Mouse (Mus musculus) cerebellum, postnatal 14 days (tissue): ENCODE results near the gene Ing3.

Source experiments
- DNase-seq, 2 experiments: peaks; one replicate each; pipeline ENCODE4 v3.0.0; 2021; ENCODE audit warnings: mixed read lengths in 2 of 2

Gene Ing3

DNA sequence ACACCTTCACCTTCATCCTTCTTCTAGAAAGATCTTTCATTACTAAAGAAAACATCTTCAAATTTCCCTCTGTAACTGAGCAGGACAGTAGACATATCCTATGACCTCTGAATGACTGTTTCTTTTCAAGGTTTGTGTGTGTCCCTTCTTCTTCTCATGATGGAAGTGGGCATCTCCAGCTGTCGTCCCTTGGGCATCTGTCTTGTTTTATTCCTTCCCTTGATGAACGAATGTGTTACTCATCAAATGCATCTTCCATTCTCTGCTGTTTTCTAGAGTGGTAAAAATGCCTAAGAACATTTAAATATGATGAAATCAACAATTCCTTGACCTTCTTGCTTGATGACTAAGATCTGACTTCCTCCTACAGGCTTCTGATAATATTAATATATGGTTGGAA is 43.7 kb downstream of the Ing3 start:
- no peak for DNase-seq

DNA sequence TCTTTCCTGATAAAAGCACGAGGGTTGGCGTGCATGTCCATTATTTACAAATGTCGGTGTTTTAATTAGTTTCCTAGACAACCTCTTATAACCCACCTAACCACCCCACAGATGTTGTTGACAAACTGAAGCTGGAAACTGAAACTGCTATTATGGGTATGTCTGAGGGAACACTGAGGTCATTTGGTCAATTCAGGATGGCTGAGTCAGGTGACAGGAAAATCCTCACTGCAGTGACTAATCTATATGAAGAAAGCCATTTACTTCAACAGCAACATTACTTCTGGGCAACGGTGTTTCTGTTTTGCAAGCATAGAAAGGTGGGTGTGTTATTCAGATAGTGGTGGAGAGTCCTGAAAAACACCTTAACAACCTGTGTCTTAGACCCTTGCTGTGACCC is 48.8 kb downstream of the Ing3 start:
- DNase-seq: no peak

DNA sequence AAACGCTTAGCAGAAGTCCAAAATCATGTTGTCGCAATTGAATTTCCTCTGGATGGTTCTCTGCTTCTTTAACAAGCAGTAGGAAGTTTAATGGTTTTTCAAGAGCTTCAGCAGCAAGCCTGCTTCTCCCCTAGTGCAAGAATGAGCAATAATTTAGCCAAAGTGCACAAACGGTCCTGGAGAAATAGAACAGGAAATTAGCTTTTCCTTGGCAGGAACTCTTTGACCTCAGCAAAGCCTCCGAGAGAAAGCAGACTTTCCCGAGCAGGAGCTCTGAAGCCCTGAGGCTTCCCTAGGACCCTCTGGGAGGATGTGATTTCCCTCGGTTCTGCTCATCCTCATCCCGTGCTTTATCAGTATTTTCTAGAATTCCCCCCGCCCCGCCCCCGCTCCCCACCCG is 49.7 kb downstream of the Ing3 start:
- DNase-seq: no peak

DNA sequence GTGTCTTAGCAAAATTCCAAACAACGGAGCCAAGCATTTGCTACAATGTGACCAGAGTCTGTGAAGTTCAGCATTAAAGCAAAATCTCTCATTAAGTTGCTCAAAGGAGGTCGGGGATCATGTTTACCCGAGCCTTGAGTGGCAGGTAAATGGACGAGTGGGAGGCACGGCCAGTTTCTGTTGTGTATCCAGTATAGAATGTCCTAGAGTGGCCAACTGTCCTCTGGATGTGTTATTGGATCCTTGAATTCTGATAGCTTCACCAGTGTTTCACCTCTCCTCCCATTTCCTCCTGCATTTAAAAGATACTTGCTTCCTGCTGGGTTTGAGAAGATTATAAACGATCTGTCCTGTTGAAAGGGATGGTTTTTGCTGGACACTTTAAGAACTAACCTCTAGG is 50.7 kb downstream of the Ing3 start:
- no peak for DNase-seq

DNA sequence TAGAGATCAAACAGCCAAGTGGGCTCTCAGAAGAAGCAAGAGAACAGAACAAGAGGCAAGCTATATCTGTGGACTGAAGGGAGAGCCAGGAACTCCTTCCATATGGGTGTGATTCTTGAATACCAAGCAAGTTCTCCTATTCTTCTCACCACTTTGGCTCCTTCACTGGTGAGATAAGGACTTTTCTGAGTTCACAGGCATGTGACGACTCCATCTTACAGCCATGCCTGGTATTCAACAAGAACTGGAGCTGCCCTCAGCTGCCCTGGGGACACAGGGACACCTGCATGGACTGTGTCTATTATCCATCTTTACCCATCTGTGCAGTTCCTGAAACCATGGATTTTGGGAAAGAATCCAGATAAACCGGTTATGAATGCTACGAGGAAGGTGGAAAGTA is 51.5 kb downstream of the Ing3 start:
- DNase-seq: no peak

DNA sequence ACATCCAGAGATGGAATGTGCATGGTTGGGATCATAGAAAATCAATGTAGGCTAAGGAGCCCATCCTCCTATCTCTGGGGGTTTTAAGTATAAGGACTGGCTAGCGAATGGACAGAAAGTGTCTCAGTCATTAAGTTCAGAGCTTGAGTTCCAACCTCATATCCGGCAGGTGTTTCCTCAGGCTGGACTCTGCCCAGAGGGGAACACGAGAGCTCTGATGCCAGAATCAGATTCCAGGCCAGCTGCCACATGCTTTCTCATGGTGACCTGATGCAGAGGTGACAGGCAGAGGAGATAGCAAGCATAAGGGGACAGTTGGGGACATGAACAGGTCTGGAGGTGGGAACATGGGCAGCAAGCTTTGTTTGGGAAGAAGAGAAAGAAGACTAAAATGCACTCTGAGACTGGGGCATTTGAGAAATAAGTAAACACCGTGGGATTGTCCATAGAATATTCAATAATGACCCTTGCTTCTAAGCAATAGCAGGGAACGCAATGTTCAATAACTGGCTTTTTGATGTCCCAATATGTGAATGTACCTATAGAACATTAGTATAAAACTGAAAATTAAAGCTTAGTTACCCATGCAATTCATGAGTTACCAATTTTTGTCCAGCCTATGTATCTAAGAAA is 52.0 kb downstream of the Ing3 start:
- peak in 1 of 2 experiments; percentile 8 for DNase-seq

DNA sequence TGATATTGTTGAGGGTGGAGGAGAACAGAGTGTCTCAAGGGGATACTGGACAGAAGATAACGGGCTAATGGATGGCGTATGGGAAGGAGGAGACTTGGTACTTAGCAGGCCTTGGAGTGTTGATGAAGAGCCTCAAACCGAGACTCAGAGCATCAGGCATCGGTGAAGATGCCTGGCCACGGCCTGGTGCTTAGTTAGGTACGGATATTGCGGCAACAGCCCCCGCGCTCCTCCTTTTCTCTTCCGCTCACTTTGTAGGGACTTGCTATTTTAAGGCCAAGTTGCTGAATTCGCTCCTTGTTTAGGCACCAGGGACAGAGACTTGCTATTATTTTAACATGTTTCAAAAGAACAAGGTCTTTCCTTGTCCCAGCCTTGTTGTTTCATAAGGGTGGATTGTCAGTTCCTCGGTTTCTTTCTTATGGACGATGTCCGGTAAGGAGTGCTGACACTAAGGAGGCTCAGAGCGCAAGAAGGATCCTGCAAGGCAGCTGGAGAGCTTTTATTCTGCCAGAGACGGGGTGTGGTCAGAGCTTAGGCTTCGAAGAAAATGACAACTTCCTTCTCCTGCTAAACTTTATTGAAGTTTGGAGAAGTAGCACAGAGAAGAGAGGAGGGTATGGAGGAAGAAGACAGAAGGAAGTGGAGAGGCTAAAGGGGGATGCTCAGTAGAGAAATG is 53.3 kb downstream of the Ing3 start:
- DNase-seq: no peak

DNA sequence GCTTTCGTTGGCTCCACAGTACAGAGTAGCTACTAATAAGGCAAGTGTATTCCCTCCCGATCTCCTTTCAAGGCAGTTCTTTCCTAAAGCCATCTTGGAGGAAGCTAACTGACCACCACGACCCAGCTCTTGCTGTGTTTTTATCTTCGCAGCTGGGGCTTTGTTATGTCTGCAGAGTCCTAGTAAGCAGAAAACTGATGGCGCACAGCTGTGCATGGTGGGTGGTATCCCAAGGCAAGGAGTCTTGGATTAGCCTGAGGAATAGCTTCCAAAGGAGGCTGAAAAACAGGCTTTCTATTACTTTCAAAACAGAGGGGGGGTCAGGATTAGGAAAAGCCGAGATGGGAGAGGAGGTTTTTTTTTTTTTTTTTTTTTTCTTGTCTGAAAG is 53.8 kb downstream of the Ing3 start:
- DNase-seq: no peak

DNA sequence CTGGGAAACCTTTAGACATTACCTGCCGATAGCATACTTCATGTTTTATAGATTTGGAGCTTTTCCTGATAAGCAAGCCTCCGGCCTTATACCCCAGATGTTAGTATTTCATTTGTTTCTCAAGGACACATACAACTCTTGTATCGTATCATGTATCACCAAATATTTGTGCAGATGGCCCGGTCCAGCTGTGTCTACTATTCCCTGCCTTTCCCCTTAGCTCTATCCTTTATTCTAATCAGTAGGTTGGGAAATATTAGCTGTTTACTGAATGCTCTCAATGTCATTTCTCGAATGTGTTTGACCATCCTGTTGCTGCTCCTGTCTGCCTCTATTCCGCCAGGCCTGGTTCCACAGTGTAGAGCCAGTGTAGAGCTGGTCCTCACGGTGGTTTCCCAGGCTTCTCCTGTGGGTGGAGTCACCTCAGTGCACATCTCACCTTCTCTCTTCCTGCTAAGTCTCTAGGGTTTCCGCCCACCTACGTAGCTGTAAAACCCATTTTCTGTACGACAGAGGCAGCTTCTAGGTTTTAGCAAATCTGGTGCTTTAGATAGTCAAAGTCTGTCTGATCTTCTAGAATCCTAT is 54.7 kb downstream of the Ing3 start:
- DNase-seq: no peak

DNA sequence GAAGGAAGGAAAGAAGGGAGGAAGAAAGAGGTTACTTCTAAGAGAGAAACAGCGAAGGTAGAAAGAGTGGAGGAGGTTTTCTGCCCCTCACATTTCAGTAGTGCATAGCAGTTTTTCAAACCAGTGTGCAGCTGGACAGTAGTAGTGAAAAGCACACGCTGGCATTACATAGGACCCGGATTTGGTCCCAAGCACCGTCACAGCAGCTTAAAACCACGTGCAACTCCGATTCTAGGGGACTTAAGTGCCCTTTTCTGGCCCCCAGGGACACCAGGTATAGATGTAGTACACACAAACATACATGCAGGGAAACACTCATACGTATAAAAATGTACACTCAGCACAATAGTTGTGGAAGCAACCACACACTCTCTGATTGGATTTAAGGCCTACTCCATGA is 59.0 kb downstream of the Ing3 start:
- DNase-seq: no peak

DNA sequence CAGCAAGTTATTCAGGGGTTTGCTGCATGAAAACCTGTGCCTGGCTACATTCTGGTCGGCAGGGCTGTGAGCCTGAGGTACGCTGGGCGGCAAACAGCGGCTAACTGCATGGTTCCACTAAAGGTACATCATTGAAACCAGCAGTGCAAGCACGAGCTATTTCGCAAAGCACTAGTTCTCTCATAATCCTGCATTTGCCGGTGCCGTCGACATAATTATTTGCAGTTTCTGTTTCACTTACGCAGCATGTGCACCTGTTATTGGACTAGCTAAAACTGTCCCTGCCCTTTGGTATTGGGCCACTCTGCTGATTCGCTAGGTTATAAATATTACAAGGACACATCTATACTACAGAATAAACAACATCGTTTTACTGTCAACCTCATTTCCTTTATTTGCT is 60.9 kb downstream of the Ing3 start:
- no peak for DNase-seq

DNA sequence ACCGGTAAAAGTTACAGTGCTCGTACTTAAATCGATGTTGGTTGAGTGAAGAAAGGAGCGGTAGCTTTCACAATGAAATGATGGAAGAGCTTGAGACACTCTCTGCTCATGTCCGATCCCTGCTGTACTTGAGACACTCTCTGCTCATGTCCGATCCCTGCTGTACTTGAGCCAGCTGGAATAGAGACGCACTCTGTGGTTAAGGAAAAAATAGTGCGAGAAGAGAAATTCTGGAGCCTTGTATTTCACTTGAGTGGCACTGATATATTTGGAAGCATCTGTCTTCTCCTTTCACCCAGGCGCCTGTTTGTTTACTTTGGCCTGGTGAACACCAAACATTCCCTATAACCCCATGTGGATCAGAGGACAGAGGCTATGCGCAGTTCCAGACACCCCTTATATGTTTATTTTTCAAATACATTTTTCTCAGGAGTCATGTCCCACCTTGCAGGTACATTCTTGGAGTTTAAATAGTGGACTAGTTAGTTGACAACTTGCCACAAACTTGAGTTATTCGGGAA is 61.5 kb downstream of the Ing3 start:
- DNase-seq: no peak

DNA sequence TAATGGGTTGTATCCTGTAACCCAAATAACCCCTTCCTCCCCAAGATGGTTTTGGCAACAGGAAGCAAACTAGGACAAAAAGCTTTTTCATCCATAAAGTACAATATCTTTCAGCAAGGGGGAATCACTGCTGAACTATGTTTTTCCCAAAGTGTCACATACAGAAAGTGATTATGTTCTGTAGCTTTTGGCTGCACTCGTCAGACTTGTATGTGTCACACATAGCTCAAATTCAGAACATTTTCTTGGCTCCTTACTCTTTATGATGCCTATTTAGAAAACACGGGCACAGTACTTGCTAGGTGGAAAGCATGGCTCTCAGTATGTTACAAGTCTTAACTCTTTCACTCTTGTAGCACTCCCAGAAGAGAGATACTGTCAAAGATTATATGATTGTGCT is 62.2 kb downstream of the Ing3 start:
- no peak for DNase-seq

DNA sequence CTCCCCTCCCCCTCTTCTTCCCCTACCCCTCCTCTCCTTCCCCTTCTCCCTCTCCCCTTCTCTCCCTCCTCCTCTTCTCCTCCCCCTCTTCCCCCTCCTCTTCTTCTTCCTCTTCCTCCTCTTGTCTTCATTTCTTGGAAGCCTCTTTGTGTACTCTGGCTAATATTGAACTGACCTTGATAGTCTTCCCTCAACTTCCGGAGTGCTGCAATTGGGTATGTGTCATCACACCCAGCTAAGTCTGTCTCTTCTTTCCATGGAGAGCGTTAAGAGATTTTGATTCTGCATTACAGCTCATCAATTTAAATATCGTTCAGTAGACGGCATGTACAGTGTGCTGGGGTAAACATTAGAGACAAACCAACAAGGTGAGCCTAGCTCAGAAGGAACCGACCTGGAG is 62.7 kb downstream of the Ing3 start:
- DNase-seq: no peak

DNA sequence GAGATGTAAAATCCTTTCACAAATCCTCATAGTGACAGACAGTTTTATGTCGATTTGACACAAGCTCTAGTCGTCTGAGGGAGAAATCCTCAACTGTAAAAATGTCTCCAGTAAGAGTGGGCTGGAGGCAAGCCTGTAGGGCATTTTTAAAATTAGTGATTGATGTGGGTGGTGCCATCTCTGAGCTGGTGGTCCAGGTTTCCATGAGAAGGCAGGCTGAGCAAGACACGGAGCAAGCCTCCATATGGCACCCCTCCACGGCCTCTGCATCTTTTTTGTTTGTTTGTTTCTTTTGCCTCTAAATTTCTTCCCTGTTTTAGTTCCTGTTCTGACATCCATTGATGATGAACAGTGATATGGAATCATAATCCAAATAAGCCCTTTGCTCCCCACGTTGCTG is 63.1 kb downstream of the Ing3 start:
- DNase-seq: no peak

DNA sequence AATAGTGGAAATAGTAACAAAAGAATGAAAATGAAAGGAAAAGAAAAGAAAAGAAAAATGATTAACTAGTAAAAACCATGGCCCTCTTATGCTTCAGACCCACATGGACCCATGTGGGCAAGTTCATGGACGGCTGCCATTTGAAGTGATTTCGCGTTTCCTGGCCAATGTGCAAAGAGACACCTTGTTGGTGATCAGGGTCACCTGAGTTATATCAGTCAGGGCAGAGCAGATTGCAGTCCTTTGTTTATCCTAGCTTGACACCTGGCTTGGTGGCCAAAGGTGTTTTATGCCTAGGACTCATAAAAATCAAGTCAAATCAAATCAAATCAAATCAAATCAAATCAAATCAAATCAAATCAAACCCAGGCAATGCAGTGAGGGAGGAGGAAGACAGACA is 64.0 kb downstream of the Ing3 start:
- DNase-seq: no peak

DNA sequence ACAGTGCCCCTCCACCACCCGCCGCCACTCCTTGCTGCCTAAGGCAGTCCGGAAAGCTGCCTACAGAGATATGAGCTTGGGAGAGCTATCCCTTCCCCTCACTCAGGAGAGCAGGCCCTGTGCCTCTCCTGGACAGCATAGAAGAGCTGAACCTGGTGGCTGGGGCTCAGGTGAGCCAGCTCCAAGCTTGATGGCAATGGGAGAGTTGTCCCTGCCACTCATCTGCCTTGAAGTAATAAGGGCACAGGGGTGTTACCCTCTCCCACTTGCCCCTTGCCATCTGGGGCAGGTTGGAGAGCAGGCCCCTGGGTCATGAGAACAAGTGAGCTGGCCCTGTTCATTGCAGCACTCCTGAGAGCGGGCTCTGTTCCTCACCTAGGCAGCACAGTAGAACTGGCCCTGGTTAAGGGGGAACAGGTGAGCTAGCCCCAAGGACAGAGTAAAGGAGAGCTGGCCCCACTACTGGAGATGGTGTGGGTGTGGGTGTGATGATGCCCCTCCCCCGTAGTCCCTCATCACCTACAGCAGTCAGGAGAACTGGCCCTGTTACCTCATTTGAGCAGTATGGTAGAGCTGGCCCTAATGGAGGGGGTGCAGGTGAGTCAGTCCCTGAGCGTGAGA is 65.0 kb downstream of the Ing3 start:
- DNase-seq: no peak

DNA sequence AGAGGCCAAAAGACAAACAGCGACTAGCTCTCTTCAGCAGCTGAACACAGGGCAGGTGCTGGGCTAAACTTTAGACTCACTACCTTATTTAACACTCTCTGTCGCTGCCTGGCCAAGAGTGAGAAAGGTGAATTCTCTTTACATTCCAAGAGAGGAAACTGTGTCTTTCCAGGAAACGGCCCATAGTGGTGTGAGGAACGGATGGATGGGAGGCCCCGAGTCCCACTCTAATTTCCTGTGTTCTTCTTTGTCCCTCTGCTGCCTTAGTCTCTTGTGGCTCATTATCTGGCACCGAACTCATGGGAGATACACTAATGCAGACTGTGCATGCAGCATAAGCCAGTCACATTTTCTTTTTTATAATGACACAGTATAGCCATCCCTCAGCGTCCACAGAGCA is 68.3 kb downstream of the Ing3 start:
- DNase-seq: no peak

DNA sequence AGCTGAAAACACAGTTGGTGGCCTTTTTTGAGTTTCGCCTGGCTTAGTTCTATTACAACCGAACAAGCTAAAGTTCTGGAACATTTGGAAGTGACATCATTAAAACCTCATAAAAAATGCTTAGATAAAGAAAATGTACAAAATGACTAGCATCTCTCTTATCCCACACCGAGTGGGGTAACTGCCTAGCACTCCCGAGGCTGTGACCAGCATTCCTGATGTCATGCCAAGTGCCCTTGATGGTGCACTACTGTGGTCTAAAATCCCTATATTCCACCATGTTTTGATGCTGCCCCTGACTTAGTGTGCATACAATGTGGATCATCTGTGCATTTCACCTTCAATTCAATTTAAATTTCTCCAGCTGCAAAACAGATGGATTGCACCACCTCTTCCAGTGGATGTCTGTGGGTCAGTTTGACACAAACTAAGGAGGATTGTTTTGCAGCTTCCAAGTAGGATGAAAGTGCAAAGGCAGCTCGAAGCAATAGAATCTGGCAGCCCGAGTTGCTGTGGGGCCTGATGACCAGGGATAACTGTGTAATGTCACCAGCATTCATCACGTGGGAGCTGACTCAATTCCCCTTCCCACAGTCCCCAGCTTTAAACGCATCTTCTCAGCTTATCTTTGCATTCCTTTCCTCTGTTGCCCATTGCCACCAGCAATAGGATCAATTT is 69.5 kb downstream of the Ing3 start:
- DNase-seq: no peak

DNA sequence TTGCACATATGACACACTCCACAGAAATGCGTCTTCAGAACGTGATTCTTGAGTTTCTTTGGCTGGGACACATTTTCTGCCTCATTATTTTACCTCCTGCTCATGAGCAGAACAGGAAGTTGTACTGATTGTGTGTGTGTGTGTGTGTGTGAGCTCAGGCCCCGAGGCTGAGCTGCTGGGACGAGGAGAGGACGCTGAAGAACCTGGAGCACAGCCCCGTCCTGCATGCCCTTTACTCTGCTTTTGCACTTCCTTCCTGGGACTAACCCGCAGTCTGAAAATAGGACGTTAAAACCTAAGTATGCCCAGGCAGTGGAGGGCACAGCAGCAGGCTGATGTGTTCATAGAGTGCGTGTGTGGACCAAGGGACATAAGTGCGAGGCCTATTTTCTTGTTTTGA is 70.3 kb downstream of the Ing3 start:
- no peak for DNase-seq

DNA sequence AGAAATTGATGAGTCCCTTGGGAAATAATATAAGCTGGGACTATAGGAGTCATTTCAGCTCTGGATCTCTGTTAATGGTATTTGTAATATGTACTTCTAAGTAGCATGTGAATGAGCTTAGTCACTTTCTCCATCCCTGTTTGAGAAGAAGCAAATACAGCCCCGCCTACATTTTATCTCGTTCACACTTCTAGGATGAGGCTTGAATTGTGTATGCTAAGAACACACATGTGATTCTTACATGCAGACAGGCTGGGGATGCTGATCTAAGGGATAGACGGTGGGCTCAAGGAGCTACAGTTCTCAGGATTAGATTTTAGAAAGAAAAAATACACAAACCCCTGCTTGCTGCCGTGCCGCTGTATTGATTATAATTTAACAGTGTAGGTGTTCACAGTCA is 71.3 kb downstream of the Ing3 start:
- DNase-seq: no peak

DNA sequence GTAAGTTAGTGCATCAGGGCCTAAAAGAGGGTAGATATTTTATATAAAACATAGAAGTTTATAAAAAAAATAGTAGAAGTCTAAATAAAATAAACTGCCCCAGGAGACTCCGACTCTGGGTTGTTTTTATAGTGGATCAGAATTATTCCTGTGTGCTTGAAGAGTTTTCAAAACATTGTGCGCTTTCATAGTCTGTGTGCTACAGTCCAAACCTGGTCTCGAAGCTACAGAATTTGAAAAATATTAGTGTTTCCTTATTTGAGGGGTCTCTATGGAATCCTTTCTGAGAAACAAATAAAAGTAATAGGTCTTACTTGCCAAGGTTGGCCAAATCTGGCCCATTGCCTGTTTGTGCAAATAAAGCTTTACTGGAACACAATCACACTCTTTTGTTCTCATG is 71.9 kb downstream of the Ing3 start:
- no peak for DNase-seq

DNA sequence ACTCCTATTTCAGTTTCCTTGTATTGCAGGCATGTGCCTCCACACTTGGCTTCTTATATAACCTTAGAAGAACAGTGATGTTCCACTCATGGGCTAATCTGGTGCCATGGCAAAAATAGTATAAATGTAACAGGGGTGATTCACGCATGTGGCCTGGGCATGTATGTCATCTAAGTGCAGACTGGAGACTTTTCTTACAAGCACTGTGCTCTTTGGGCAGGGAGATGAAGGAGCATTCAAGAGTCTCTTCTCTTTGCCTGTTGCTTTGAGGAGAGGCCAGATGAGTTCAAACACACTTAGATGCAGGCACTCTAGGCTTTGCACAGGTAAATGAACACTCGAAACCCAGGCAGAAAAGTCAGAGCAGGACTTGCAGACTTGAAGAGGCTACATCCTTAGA is 74.8 kb downstream of the Ing3 start:
- DNase-seq: no peak
